Mouse (Mus musculus): Measurements from ENCODE around the gene Pcx. TPM values are rescaled to one million over a fixed set of nuclear protein-coding genes. Genes with fewer than 3 reads are reported as not detected.

The Pcx gene
- polyA plus RNA-seq, 1 experiment = 249 TPM

GRCm38 (mm10) chr19:4548305-4548883, 38.1 kb downstream of the Pcx start:
- no peak for DNase-seq (ENCODE audit: low read depth)

GRCm38 (mm10) chr19:4554248-4554647, 44.0 kb downstream of the Pcx start:
- DNase-seq (ENCODE audit: low read depth) = no peak

GRCm38 (mm10) chr19:4555086-4555485, 44.8 kb downstream of the Pcx start:
- no peak for DNase-seq (ENCODE audit: low read depth)

- no peak for DNase-seq (ENCODE audit: low read depth)
Observed at GRCm38 (mm10) chr19:4556787-4557186, 46.5 kb downstream of the Pcx start.

GRCm38 (mm10) chr19:4557796-4558569, 47.7 kb downstream of the Pcx start:
- no peak for DNase-seq (ENCODE audit: low read depth)

GRCm38 (mm10) chr19:4558570-4558955, 48.3 kb downstream of the Pcx start:
- DNase-seq (ENCODE audit: low read depth) = no peak

- DNase-seq (ENCODE audit: low read depth) = no peak
Observed at GRCm38 (mm10) chr19:4559011-4559410, 48.7 kb downstream of the Pcx start.

- no peak for DNase-seq (ENCODE audit: low read depth)
Observed at GRCm38 (mm10) chr19:4559588-4559987, 49.3 kb downstream of the Pcx start.

GRCm38 (mm10) chr19:4560205-4560604, 49.9 kb downstream of the Pcx start:
- DNase-seq (ENCODE audit: low read depth) = no peak

GRCm38 (mm10) chr19:4565678-4566077, 55.4 kb downstream of the Pcx start:
- DNase-seq (ENCODE audit: low read depth) = no peak

- no peak for DNase-seq (ENCODE audit: low read depth)
Observed at GRCm38 (mm10) chr19:4566880-4567279, 56.6 kb downstream of the Pcx start.

- DNase-seq (ENCODE audit: low read depth) = no peak
Observed at GRCm38 (mm10) chr19:4567665-4568064, 57.4 kb downstream of the Pcx start.

GRCm38 (mm10) chr19:4568832-4569231, 58.6 kb downstream of the Pcx start:
- no peak for DNase-seq (ENCODE audit: low read depth)

- no peak for DNase-seq (ENCODE audit: low read depth)
Observed at GRCm38 (mm10) chr19:4569356-4570236, 59.3 kb downstream of the Pcx start.

- DNase-seq (ENCODE audit: low read depth) = no peak
Observed at GRCm38 (mm10) chr19:4570237-4570613, 60.0 kb downstream of the Pcx start.

- DNase-seq (ENCODE audit: low read depth) = no peak
Observed at GRCm38 (mm10) chr19:4570815-4571214, 60.5 kb downstream of the Pcx start.

- DNase-seq (ENCODE audit: low read depth) = no peak
Observed at GRCm38 (mm10) chr19:4571658-4572057, 61.4 kb downstream of the Pcx start.

- no peak for DNase-seq (ENCODE audit: low read depth)
Observed at GRCm38 (mm10) chr19:4572061-4572460, 61.8 kb downstream of the Pcx start.

- no peak for DNase-seq (ENCODE audit: low read depth)
Observed at GRCm38 (mm10) chr19:4572467-4572866, 62.2 kb downstream of the Pcx start.

GRCm38 (mm10) chr19:4573241-4573640, 63.0 kb downstream of the Pcx start:
- DNase-seq (ENCODE audit: low read depth) = no peak

GRCm38 (mm10) chr19:4578799-4579198, 68.5 kb downstream of the Pcx start:
- no peak for DNase-seq (ENCODE audit: low read depth)

- no peak for DNase-seq (ENCODE audit: low read depth)
Observed at GRCm38 (mm10) chr19:4579296-4579695, 69.0 kb downstream of the Pcx start.

GRCm38 (mm10) chr19:4583856-4584255, 73.6 kb downstream of the Pcx start:
- no peak for DNase-seq (ENCODE audit: low read depth)

All from gonadal fat pad, adult 2 months (tissue).